Mouse (Mus musculus) hematopoietic multipotent progenitor cell, adult 10-12 weeks (in vitro differentiated cells): ENCODE data around the gene Fblim1. TPM values are rescaled to one million over a fixed set of nuclear protein-coding genes. Genes with fewer than 3 reads are reported as not detected.

Experiments used
- polyA plus RNA-seq: library from polyadenylated mRNA; stranded (reverse); fragments of >175 nt; gene quantifications from 2 replicates; pipeline ENCODE4 v1.2.3, GENCODE M21; 2012; ENCODE audit warnings: low replicate concordance

Fblim1 gene
- polyA plus RNA-seq: 0.08 TPM in 1 of 2 replicates, not detected in the other

DNA sequence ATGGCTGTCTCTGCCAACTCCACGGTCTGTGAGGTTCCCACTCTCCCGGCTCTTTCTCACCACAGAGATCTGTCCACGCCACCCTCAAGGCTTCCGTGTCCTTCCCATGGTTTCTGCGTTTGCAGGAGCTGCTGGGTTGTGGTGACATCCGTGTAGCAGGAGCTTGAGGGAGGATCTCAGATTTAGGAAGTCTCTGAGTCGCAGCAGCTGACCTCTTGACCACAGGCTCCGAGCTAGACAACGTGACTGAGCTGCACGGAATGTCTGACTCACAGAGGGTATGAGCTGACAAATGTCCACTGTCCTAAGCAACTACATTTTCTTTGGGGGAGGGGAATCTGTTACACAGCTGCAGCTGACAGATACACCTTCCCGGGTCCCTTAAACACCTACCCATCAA is at the start of gene Fblim1:
Fblim1 (minus strand) TSS at position 236 of the 400 bp plus-strand sequence.

GRCm38 (mm10) chr4:141623666-141624065 is 17.8 kb upstream of the Fblim1 start, which contains the start of gene Slc25a34:
Gene Slc25a34, minus strand, starts transcription at chr4:141623821.

DNA sequence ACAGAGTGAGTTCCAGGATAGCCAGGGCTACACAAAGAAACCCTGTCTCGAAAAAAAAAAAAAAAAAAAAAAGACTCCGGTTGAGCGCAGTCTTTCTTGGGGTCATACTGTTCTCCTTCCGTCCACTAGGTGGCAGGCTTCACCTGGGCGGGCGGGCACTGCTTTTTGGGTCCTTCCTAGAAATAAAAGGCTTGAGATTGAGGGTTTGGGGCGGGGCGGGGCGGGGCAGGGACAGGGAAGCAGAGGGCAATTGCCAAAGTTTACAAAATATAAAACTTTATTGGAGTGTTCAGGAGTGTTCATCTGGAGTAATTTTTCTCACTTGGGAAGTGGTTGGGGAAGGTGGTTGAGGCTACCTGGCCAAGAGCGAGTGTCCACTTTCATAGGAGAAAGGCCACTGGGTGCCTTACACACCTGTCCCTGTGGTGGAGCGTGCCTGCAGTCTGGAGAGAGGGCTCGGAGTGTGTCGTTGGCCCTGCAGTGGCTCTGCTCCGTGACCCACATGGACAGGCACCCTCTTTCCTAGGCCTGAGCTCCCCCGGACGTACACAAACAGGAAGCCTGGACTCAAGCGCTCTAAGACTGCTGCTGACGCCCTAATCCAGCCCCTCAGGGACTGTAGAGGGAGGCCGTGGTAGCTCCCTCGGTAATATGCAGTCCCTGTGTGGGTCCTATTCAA is 12.8 kb upstream of the Fblim1 start, which contains the start of gene Tmem82:
Tmem82 (minus strand) TSS at position 69 of the 679 bp plus-strand sequence.

GRCm38 (mm10) chr4:141538408-141539212 is 67.3 kb downstream of the Fblim1 start, which contains the start of gene Spen:
Gene Spen, minus strand, starts transcription at chr4:141538597.

Other genes with a start within 250 kb of the Fblim1 start
- not detected in 2 replicates for gene Fam131c, start 237.9 kb downstream of the Fblim1 start, polyA plus RNA-seq
- gene Clcnka, start 207.4 kb downstream of the Fblim1 start, polyA plus RNA-seq: not detected in 2 replicates
- gene Clcnkb, start 190.1 kb downstream of the Fblim1 start, polyA plus RNA-seq: not detected in 2 replicates
- gene Hspb7, start 185.3 kb downstream of the Fblim1 start, polyA plus RNA-seq: 0.07 TPM in 1 of 2 replicates, not detected in the other
- gene Srarp, start 170.0 kb downstream of the Fblim1 start, polyA plus RNA-seq: not detected in 2 replicates
- gene Zbtb17, start 161.4 kb downstream of the Fblim1 start, polyA plus RNA-seq: 36.6 and 45.4 TPM in 2 replicates
- 137 and 294 TPM in 2 replicates for gene Spen, start 67.5 kb downstream of the Fblim1 start, polyA plus RNA-seq
- gene Tmem82, start 12.5 kb upstream of the Fblim1 start, polyA plus RNA-seq: 0.58 and 0.66 TPM in 2 replicates
- gene Slc25a34, start 17.7 kb upstream of the Fblim1 start, polyA plus RNA-seq: 0.04 and 0.06 TPM in 2 replicates
- gene Plekhm2, start 58.8 kb upstream of the Fblim1 start, polyA plus RNA-seq: 28.7 and 51.0 TPM in 2 replicates
- gene Rsc1a1, start 79.5 kb upstream of the Fblim1 start, polyA plus RNA-seq: 0.39 and 5.8 TPM in 2 replicates
- 8.2 and 14.6 TPM in 2 replicates for gene Ddi2, start 117.3 kb upstream of the Fblim1 start, polyA plus RNA-seq
- gene Agmat, start 140.6 kb upstream of the Fblim1 start, polyA plus RNA-seq: not detected in 2 replicates
- 3.6 and 3.7 TPM in 2 replicates for gene Dnajc16, start 184.8 kb upstream of the Fblim1 start, polyA plus RNA-seq
- gene Casp9, start 187.5 kb upstream of the Fblim1 start, polyA plus RNA-seq: 34.8 and 50.7 TPM in 2 replicates
- gene Cela2a, start 220.1 kb upstream of the Fblim1 start, polyA plus RNA-seq: 1.2 and 1.9 TPM in 2 replicates
- gene Ctrc, start 240.3 kb upstream of the Fblim1 start, polyA plus RNA-seq: 0.49 TPM in 1 of 2 replicates, not detected in the other